Mouse (Mus musculus) left cerebral cortex, postnatal 14 days (tissue): Measurements from ENCODE around the gene Olfr1377. TPM values are rescaled to one million over a fixed set of nuclear protein-coding genes. Genes with fewer than 3 reads are reported as not detected.

ENCODE experiments used
- DNase-seq, 2 experiments: peaks; one replicate each; pipeline ENCODE4 v3.0.0; 2021 to 2022; ENCODE audit warnings: low spot score in 2 of 2, mixed read lengths in 1 of 2
- intact Hi-C: fragments of 180-260 bp; cut with DNase I; formaldehyde crosslinking; loops from one replicate; pipeline ENCODE4 v1.15.1; 2025
- total RNA-seq, 2 experiments: library from RNA; stranded (reverse); gene quantifications; 2 replicates each; pipeline ENCODE4 v1.2.3; 2021

The Olfr1377 gene
- total RNA-seq, 2 experiments from 2014 or later = not detected

GRCm38 (mm10) chr11:51035951-51036350 lies 54.2 kb downstream of the Olfr1377 start:
- no peak for DNase-seq
- intact Hi-C loops = no loop called here

Other genes with a start within 250 kb of the Olfr1377 start
- gene Zfp354c, start 154.2 kb upstream of the Olfr1377 start, total RNA-seq = 10 to 100 TPM; 50.3 to 55.3 TPM
- gene Zfp879, start 140.4 kb upstream of the Olfr1377 start, total RNA-seq = 1 to 10 TPM; 3.2 to 3.5 TPM
- not detected for gene Grm6, start 131.3 kb upstream of the Olfr1377 start, total RNA-seq
- gene Zfp454, start 94.3 kb upstream of the Olfr1377 start, total RNA-seq = 1 to 10 TPM; 5.9 to 6.7 TPM
- gene Zfp2, start 65.8 kb upstream of the Olfr1377 start, total RNA-seq = 10 to 100 TPM; 20.2 to 20.7 TPM
- gene Zfp354b, start 50.3 kb upstream of the Olfr1377 start, total RNA-seq = 1 to 10 TPM; 3.8 to 4.0 TPM
- not detected for gene 4933414I15Rik, start 38.2 kb upstream of the Olfr1377 start, total RNA-seq
- gene Prop1, start 28.2 kb upstream of the Olfr1377 start, total RNA-seq = not detected
- not detected for gene Olfr1378, start 15.4 kb upstream of the Olfr1377 start, total RNA-seq
- gene Olfr51, start 21.6 kb downstream of the Olfr1377 start, total RNA-seq = not detected
- gene Olfr54, start 32.3 kb downstream of the Olfr1377 start, total RNA-seq = not detected
- gene Olfr1375, start 66.1 kb downstream of the Olfr1377 start, total RNA-seq = not detected
- gene Zfp354a, start 77.3 kb downstream of the Olfr1377 start, total RNA-seq = 10 to 100 TPM in 1 of 2 experiments, 1 to 10 TPM in 1; 7.9 to 10.6 TPM
- not detected for gene Gm12569, start 238.5 kb downstream of the Olfr1377 start, total RNA-seq